Mouse (Mus musculus): ENCODE measurements around the gene Tdp2.

GRCm38 (mm10) chr13:24859115-24859514, 27.6 kb downstream of the Tdp2 start:
- TF ChIP-seq POLR2A (IDR thresholded peaks at IDR 0.05; ENCODE audit: low read depth, low read length) (no peak), CTCF (conservative IDR thresholded peaks at IDR 0.05; ENCODE audit: insufficient read depth, insufficient read length, low read depth, low read length) (no peak)
